Mouse (Mus musculus): ENCODE data around the gene Wdr62. TPM values are rescaled to one million over a fixed set of nuclear protein-coding genes. Genes with fewer than 3 reads are reported as not detected.
"Not testable (repeated sequence)": the region's sequence is repeated elsewhere in the genome, so short reads cannot be mapped to it uniquely, and the experiment has no call there.

Wdr62 gene
- polyA plus RNA-seq, 1 experiment from 2014 or later: 9.7 TPM

- H3K4me2 ChIP-seq (replicated peaks; ENCODE audit: low read depth, low read length): no peak overlapping the region
- H3K9me3 ChIP-seq (ENCODE audit: low read length): no peaks in the 10 kb centered on the region
- H3K27ac ChIP-seq (ENCODE audit: low read length): no peak overlapping the region
- H3K9ac ChIP-seq (replicated peaks; ENCODE audit: low read length): no peak overlapping the region
- WGBS: 76% methylated on average over 11 of the region's 11 CpGs
- H3K4me3 ChIP-seq (ENCODE audit: low read length): no peak overlapping the region
- no peaks in the 10 kb centered on the region for H3K36me3 ChIP-seq (ENCODE audit: insufficient read depth, low read length)
- no peak for ATAC-seq (ENCODE audit: low FRiP score, low TSS enrichment)
- H3K27me3 ChIP-seq (ENCODE audit: insufficient read depth, low read length): no peaks in the 10 kb centered on the region
- H3K4me1 ChIP-seq (ENCODE audit: insufficient read depth, low read length): peaks cover 7% of the 10 kb centered on the region; the same call in 1 of the 2 replicates
Observed at GRCm38 (mm10) chr7:30202895-30203690, 77.1 kb downstream of the Wdr62 start.

GRCm38 (mm10) chr7:30200661-30201060, 79.6 kb downstream of the Wdr62 start:
- peaks cover 12% of the 10 kb centered on the region; the same call in 1 of the 2 replicates for H3K4me1 ChIP-seq (ENCODE audit: insufficient read depth, low read length)
- not testable (repeated sequence) for H3K27me3 ChIP-seq (ENCODE audit: insufficient read depth, low read length); H3K4me3 ChIP-seq (ENCODE audit: low read length); H3K9me3 ChIP-seq (ENCODE audit: low read length); ATAC-seq (ENCODE audit: low FRiP score, low TSS enrichment); H3K9ac ChIP-seq (replicated peaks; ENCODE audit: low read length); H3K36me3 ChIP-seq (ENCODE audit: insufficient read depth, low read length); H3K27ac ChIP-seq (ENCODE audit: low read length); H3K4me2 ChIP-seq (replicated peaks; ENCODE audit: low read depth, low read length)
- WGBS: 89% methylated on average over 5 of the region's 5 CpGs

GRCm38 (mm10) chr7:30200200-30200599, 80.0 kb downstream of the Wdr62 start:
- no peak overlapping the region for H3K4me2 ChIP-seq (replicated peaks; ENCODE audit: low read depth, low read length)
- no peaks in the 10 kb centered on the region for H3K36me3 ChIP-seq (ENCODE audit: insufficient read depth, low read length)
- no peaks in the 10 kb centered on the region for H3K27me3 ChIP-seq (ENCODE audit: insufficient read depth, low read length)
- ATAC-seq (ENCODE audit: low FRiP score, low TSS enrichment): no peak
- H3K9me3 ChIP-seq (ENCODE audit: low read length): no peaks in the 10 kb centered on the region
- H3K27ac ChIP-seq (ENCODE audit: low read length): no peak overlapping the region
- no peak overlapping the region for H3K4me3 ChIP-seq (ENCODE audit: low read length)
- H3K4me1 ChIP-seq (ENCODE audit: insufficient read depth, low read length): peaks cover 15% of the 10 kb centered on the region
- H3K9ac ChIP-seq (replicated peaks; ENCODE audit: low read length): no peak overlapping the region
- WGBS: 76% methylated on average over 5 of the region's 5 CpGs

GRCm38 (mm10) chr7:30199498-30200139, 80.6 kb downstream of the Wdr62 start:
- WGBS: 70% methylated on average over 18 of the region's 18 CpGs
- ATAC-seq (ENCODE audit: low FRiP score, low TSS enrichment): no peak
- H3K4me1 ChIP-seq (ENCODE audit: insufficient read depth, low read length): peaks cover 18% of the 10 kb centered on the region
- H3K4me3 ChIP-seq (ENCODE audit: low read length): no peak overlapping the region
- H3K9me3 ChIP-seq (ENCODE audit: low read length): no peaks in the 10 kb centered on the region
- no peak overlapping the region for H3K9ac ChIP-seq (replicated peaks; ENCODE audit: low read length)
- no peak overlapping the region for H3K4me2 ChIP-seq (replicated peaks; ENCODE audit: low read depth, low read length)
- no peaks in the 10 kb centered on the region for H3K36me3 ChIP-seq (ENCODE audit: insufficient read depth, low read length)
- no peak overlapping the region for H3K27ac ChIP-seq (ENCODE audit: low read length)
- no peaks in the 10 kb centered on the region for H3K27me3 ChIP-seq (ENCODE audit: insufficient read depth, low read length)

GRCm38 (mm10) chr7:30198481-30198971, 81.7 kb downstream of the Wdr62 start, which contains the start of gene Capns1:
Gene Capns1, minus strand, starts transcription at chr7:30198811.
- peak within 1 kb of the TSS; percentile 64 for H3K27ac ChIP-seq (ENCODE audit: low read length)
- H3K4me3 ChIP-seq (ENCODE audit: low read length): 0 out of 2 replicates have a peak within 1 kb of the TSS, but pooled peaks have one; percentile 0
- WGBS: 7% methylated on average over 8 of the region's 8 CpGs
- no peaks in the 10 kb centered on the region for H3K36me3 ChIP-seq (ENCODE audit: insufficient read depth, low read length)
- H3K27me3 ChIP-seq (ENCODE audit: insufficient read depth, low read length): no peaks in the 10 kb centered on the region
- 0 out of 2 replicates have a peak, but pooled peaks have one; percentile 11 for ATAC-seq (ENCODE audit: low FRiP score, low TSS enrichment)
- H3K4me2 ChIP-seq (replicated peaks; ENCODE audit: low read depth, low read length): peak within 1 kb of the TSS; percentile 28; the same call in 1 of the 2 replicates
- H3K4me1 ChIP-seq (ENCODE audit: insufficient read depth, low read length): peaks cover 19% of the 10 kb centered on the region
- no peaks in the 10 kb centered on the region for H3K9me3 ChIP-seq (ENCODE audit: low read length)
- H3K9ac ChIP-seq (replicated peaks; ENCODE audit: low read length): no peak within 1 kb of the TSS; the same call in 1 of the 2 replicates

GRCm38 (mm10) chr7:30197592-30198129, 82.6 kb downstream of the Wdr62 start:
- Histone ChIP-seq H3K9me3 (ENCODE audit: low read length) (no peaks in the 10 kb centered on the region), H3K4me1 (ENCODE audit: insufficient read depth, low read length) (peaks cover 27% of the 10 kb centered on the region), H3K36me3 (ENCODE audit: insufficient read depth, low read length) (no peaks in the 10 kb centered on the region), H3K27me3 (ENCODE audit: insufficient read depth, low read length) (no peaks in the 10 kb centered on the region), H3K4me3 (ENCODE audit: low read length) (no peak overlapping the region), H3K4me2 (replicated peaks; ENCODE audit: low read depth, low read length) (no peak overlapping the region), H3K27ac (ENCODE audit: low read length) (peak overlapping the region; percentile 64), H3K9ac (replicated peaks; ENCODE audit: low read length) (no peak overlapping the region; the same call in 1 of the 2 replicates)
- no peak for ATAC-seq (ENCODE audit: low FRiP score, low TSS enrichment)
- WGBS: 60% methylated on average over 5 of the region's 5 CpGs

- no peak overlapping the region for H3K4me3 ChIP-seq (ENCODE audit: low read length)
- peaks cover 29% of the 10 kb centered on the region for H3K4me1 ChIP-seq (ENCODE audit: insufficient read depth, low read length)
- H3K9ac ChIP-seq (replicated peaks; ENCODE audit: low read length): no peak overlapping the region
- H3K27ac ChIP-seq (ENCODE audit: low read length): no peak overlapping the region
- 46% methylated on average over 6 of the region's 6 CpGs for WGBS
- no peaks in the 10 kb centered on the region for H3K27me3 ChIP-seq (ENCODE audit: insufficient read depth, low read length)
- H3K36me3 ChIP-seq (ENCODE audit: insufficient read depth, low read length): peaks cover 10% of the 10 kb centered on the region
- no peaks in the 10 kb centered on the region for H3K9me3 ChIP-seq (ENCODE audit: low read length)
- H3K4me2 ChIP-seq (replicated peaks; ENCODE audit: low read depth, low read length): no peak overlapping the region
- no peak for ATAC-seq (ENCODE audit: low FRiP score, low TSS enrichment)
Observed at GRCm38 (mm10) chr7:30196171-30196570, 84.0 kb downstream of the Wdr62 start.

- WGBS: 61% methylated on average over 6 of the region's 6 CpGs
- peak overlapping the region; percentile 65 for H3K4me2 ChIP-seq (replicated peaks; ENCODE audit: low read depth, low read length)
- H3K27me3 ChIP-seq (ENCODE audit: insufficient read depth, low read length): no peaks in the 10 kb centered on the region
- no peaks in the 10 kb centered on the region for H3K9me3 ChIP-seq (ENCODE audit: low read length)
- peak overlapping the region; percentile 81; the same call in 1 of the 2 replicates for H3K9ac ChIP-seq (replicated peaks; ENCODE audit: low read length)
- H3K27ac ChIP-seq (ENCODE audit: low read length): no peak overlapping the region
- H3K36me3 ChIP-seq (ENCODE audit: insufficient read depth, low read length): peaks cover 12% of the 10 kb centered on the region
- peaks cover 28% of the 10 kb centered on the region for H3K4me1 ChIP-seq (ENCODE audit: insufficient read depth, low read length)
- H3K4me3 ChIP-seq (ENCODE audit: low read length): peak overlapping the region; percentile 91
- no peak for ATAC-seq (ENCODE audit: low FRiP score, low TSS enrichment)
Observed at GRCm38 (mm10) chr7:30195461-30195860, 84.8 kb downstream of the Wdr62 start.

- ATAC-seq (ENCODE audit: low FRiP score, low TSS enrichment): peak; percentile 92
- Histone ChIP-seq H3K9ac (replicated peaks; ENCODE audit: low read length) (peak overlapping the region; percentile 81), H3K36me3 (ENCODE audit: insufficient read depth, low read length) (peaks cover 18% of the 10 kb centered on the region), H3K4me1 (ENCODE audit: insufficient read depth, low read length) (peaks cover 27% of the 10 kb centered on the region), H3K9me3 (ENCODE audit: low read length) (no peaks in the 10 kb centered on the region), H3K27me3 (ENCODE audit: insufficient read depth, low read length) (no peaks in the 10 kb centered on the region), H3K27ac (ENCODE audit: low read length) (peak overlapping the region; percentile 89), H3K4me3 (ENCODE audit: low read length) (peak overlapping the region; percentile 91), H3K4me2 (replicated peaks; ENCODE audit: low read depth, low read length) (peak overlapping the region; percentile 65)
- WGBS: under 1% methylated on average over 28 of the region's 28 CpGs
Observed at GRCm38 (mm10) chr7:30194884-30195283, 85.3 kb downstream of the Wdr62 start.

All from kidney, embryonic 16.5 days (tissue).